32 mouse cellular contexts compared by ENCODE assay signal in the genomic region with DNA sequence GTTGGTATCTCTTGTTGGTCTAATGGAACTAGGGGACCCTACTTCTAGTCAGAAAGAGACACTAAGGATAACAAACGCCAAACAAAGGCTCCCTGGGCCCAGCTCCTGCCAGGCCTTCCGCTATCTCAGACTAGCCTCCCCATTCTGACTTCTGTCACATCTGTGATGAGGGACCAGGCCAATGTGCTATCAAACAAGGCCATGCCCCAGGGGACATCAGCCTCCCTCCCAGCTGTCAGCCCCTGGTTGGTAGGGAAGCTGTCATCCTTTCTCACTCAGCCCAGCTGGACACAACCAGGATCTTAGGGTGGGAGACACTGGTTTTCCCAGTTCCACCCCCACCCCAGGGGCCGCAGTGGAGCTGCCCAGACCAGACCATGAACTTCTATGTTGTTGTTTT. TPM values are rescaled to one million over a fixed set of nuclear protein-coding genes. Genes with fewer than 3 reads are reported as not detected.
A peak's percentile ranks its signal among the peaks of the same experiment; 100 is the strongest.
DNase-seq lines count a peak whose midpoint lies in the region; ATAC-seq and TF ChIP-seq lines count a peak whose summit lies in the region.
"Had no signal": no experiment of that assay in that cellular context is flagged by ENCODE, and none has a peak within 500 bp of the region (broad histone marks: within the 10 kb centered on the region; RNA-seq: fewer than 3 reads in every experiment).

No protein-coding gene starts in this region.

- H3K27me3 ChIP-seq in forebrain, embryonic 10.5 days (ENCODE audit: poor library complexity, severe bottlenecking): peaks cover 58% of the 10 kb centered on the region
- no peaks in the 10 kb centered on the region for H3K27me3 ChIP-seq in forebrain, embryonic 11.5 days (ENCODE audit: control insufficient read depth, insufficient read depth, low read length)
- H3K27me3 ChIP-seq in hindbrain, embryonic 11.5 days (ENCODE audit: control insufficient read depth, insufficient read depth, low read length): no peaks in the 10 kb centered on the region
- no peaks in the 10 kb centered on the region; the same call in 1 of the 2 replicates for H3K27me3 ChIP-seq in hindbrain, embryonic 14.5 days (ENCODE audit: control insufficient read depth, insufficient read depth, low read length)
- H3K27me3 ChIP-seq in midbrain, embryonic 12.5 days: 0 out of 2 replicates have a peak, but pooled peaks cover 9% of the 10 kb centered on the region
- no peaks in the 10 kb centered on the region for H3K27me3 ChIP-seq in midbrain, postnatal 0 days (ENCODE audit: insufficient read depth, low read length)
- no peaks in the 10 kb centered on the region for H3K27me3 ChIP-seq in small intestine, adult 2 months (ENCODE audit: control insufficient read depth, insufficient read depth, low read length)
- H3K27me3 ChIP-seq: Patski had no signal

- no peaks in the 10 kb centered on the region for H3K36me3 ChIP-seq in forebrain, embryonic 10.5 days (replicated peaks)
- H3K36me3 ChIP-seq in forebrain, embryonic 11.5 days (ENCODE audit: control insufficient read depth, insufficient read depth, low read length): no peaks in the 10 kb centered on the region
- no peaks in the 10 kb centered on the region for H3K36me3 ChIP-seq in hindbrain, embryonic 11.5 days (ENCODE audit: control insufficient read depth, insufficient read depth, low read length)
- no peaks in the 10 kb centered on the region for H3K36me3 ChIP-seq in hindbrain, embryonic 14.5 days (replicated peaks; ENCODE audit: control insufficient read depth, insufficient read depth)
- H3K36me3 ChIP-seq in midbrain, embryonic 12.5 days: no peaks in the 10 kb centered on the region
- no peaks in the 10 kb centered on the region for H3K36me3 ChIP-seq in midbrain, postnatal 0 days (ENCODE audit: insufficient read depth, low read length)
- H3K36me3 ChIP-seq in small intestine, adult 2 months (ENCODE audit: control insufficient read depth, insufficient read depth, low read length): no peaks in the 10 kb centered on the region
- H3K36me3 ChIP-seq: embryonic facial prominence, embryonic 10.5 days; G1E; heart, embryonic 10.5 days had no signal

- TF ChIP-seq CTCF in midbrain, postnatal 0 days (IDR thresholded peaks at IDR 0.05): no peak
- TF ChIP-seq CTCF in small intestine, adult 2 months (IDR thresholded peaks at IDR 0.05; ENCODE audit: extremely low read depth, insufficient read length, insufficient replicate concordance, low read depth, low read length): no peak

- no peak for ATAC-seq in forebrain, embryonic 11.5 days (replicated peaks; ENCODE audit: low FRiP score)
- no peak for ATAC-seq in hindbrain, embryonic 11.5 days (ENCODE audit: low FRiP score)
- no peak for ATAC-seq in hindbrain, embryonic 14.5 days (ENCODE audit: low FRiP score)
- ATAC-seq in midbrain, embryonic 12.5 days (ENCODE audit: low FRiP score, low read depth): no peak
- ATAC-seq in midbrain, postnatal 0 days (ENCODE audit: low FRiP score): no peak
- ATAC-seq: forebrain, embryonic 16.5 days; intestine, postnatal 0 days; Patski had no signal

- 0 out of 2 replicates have a peak overlapping the region, but pooled peaks have one; percentile 3 for H3K27ac ChIP-seq in forebrain, embryonic 10.5 days
- no peak overlapping the region for H3K27ac ChIP-seq in forebrain, embryonic 11.5 days (ENCODE audit: low read depth, low read length)
- H3K27ac ChIP-seq in hindbrain, embryonic 11.5 days (ENCODE audit: low read depth, low read length): no peak overlapping the region
- H3K27ac ChIP-seq in hindbrain, embryonic 14.5 days: no peak overlapping the region
- H3K27ac ChIP-seq in midbrain, embryonic 12.5 days (replicated peaks): 0 out of 2 replicates have a peak overlapping the region, but pooled peaks have one; percentile 35
- no peak overlapping the region for H3K27ac ChIP-seq in midbrain, postnatal 0 days (ENCODE audit: low read depth, low read length)
- no peak overlapping the region for H3K27ac ChIP-seq in small intestine, adult 2 months (ENCODE audit: insufficient read depth, low read depth, low read length)
- H3K27ac ChIP-seq: embryonic facial prominence, embryonic 10.5 days; embryonic facial prominence, embryonic 13.5 days; heart, adult 2 months; heart, embryonic 10.5 days had no signal

- WGBS in forebrain, embryonic 10.5 days: 40% methylated on average over 3 of the region's 3 CpGs
- WGBS in forebrain, embryonic 11.5 days: 29% methylated on average over 3 of the region's 3 CpGs
- 27% methylated on average over 3 of the region's 3 CpGs for WGBS in hindbrain, embryonic 11.5 days
- WGBS in hindbrain, embryonic 14.5 days: 32% methylated on average over 3 of the region's 3 CpGs
- WGBS in midbrain, embryonic 12.5 days: 28% methylated on average over 3 of the region's 3 CpGs
- 42% methylated on average over 3 of the region's 3 CpGs for WGBS in midbrain, postnatal 0 days
- 87% methylated on average over 3 of the region's 3 CpGs for WGBS in small intestine, adult 2 months

- no peak overlapping the region for H3K4me3 ChIP-seq in forebrain, embryonic 10.5 days
- H3K4me3 ChIP-seq in forebrain, embryonic 11.5 days (ENCODE audit: low read depth, low read length): no peak overlapping the region
- no peak overlapping the region for H3K4me3 ChIP-seq in hindbrain, embryonic 11.5 days (ENCODE audit: low read depth, low read length)
- no peak overlapping the region for H3K4me3 ChIP-seq in hindbrain, embryonic 14.5 days (replicated peaks; ENCODE audit: low read length)
- no peak overlapping the region for H3K4me3 ChIP-seq in midbrain, embryonic 12.5 days
- no peak overlapping the region for H3K4me3 ChIP-seq in midbrain, postnatal 0 days (ENCODE audit: low read depth, low read length)
- H3K4me3 ChIP-seq in small intestine, adult 2 months (ENCODE audit: low read depth, low read length): no peak overlapping the region
- H3K4me3 ChIP-seq: embryonic facial prominence, embryonic 10.5 days; embryonic facial prominence, embryonic 13.5 days; erythroblast, embryonic 14.5 days; heart, adult 2 months; heart, embryonic 10.5 days had no signal

- H3K9ac ChIP-seq in forebrain, embryonic 11.5 days (ENCODE audit: low read length): no peak overlapping the region
- no peak overlapping the region for H3K9ac ChIP-seq in hindbrain, embryonic 11.5 days (ENCODE audit: low read depth, low read length)
- H3K9ac ChIP-seq in hindbrain, embryonic 14.5 days: no peak overlapping the region
- no peak overlapping the region for H3K9ac ChIP-seq in midbrain, embryonic 12.5 days (replicated peaks)
- no peak overlapping the region for H3K9ac ChIP-seq in midbrain, postnatal 0 days (replicated peaks; ENCODE audit: low read length, poor library complexity, severe bottlenecking)
- H3K9ac ChIP-seq: embryonic facial prominence, embryonic 13.5 days had no signal

- H3K4me2 ChIP-seq in forebrain, embryonic 11.5 days (ENCODE audit: low read depth, low read length, severe bottlenecking): no peak overlapping the region
- H3K4me2 ChIP-seq in hindbrain, embryonic 11.5 days (replicated peaks; ENCODE audit: low read depth, low read length): no peak overlapping the region
- no peak overlapping the region for H3K4me2 ChIP-seq in hindbrain, embryonic 14.5 days (replicated peaks)
- H3K4me2 ChIP-seq in midbrain, embryonic 12.5 days (replicated peaks): no peak overlapping the region
- no peak overlapping the region for H3K4me2 ChIP-seq in midbrain, postnatal 0 days (ENCODE audit: low read depth, low read length, poor library complexity, severe bottlenecking)
- H3K4me2 ChIP-seq: embryonic facial prominence, embryonic 13.5 days had no signal

- no peak for DNase-seq in forebrain, embryonic 10.5 days (ENCODE audit: extremely low spot score, low spot score)
- DNase-seq in forebrain, embryonic 11.5 days (ENCODE audit: low spot score): no peak
- peak; percentile 50 for DNase-seq in hindbrain, embryonic 11.5 days (ENCODE audit: low spot score)
- no peak for DNase-seq in hindbrain, embryonic 14.5 days (ENCODE audit: low spot score)
- no peak for DNase-seq in midbrain, postnatal 0 days (ENCODE audit: low spot score)
- no peak for DNase-seq in urinary bladder, postnatal 25 days (ENCODE audit: low spot score)
- DNase-seq: adrenal gland, postnatal 10 days; adrenal gland, postnatal 36 days; B cell, adult 2 months; cerebellum, adult 18-20 months; cerebellum, adult 9-10 months; cerebellum, postnatal 14 days; gastrocnemius, postnatal 10 days; gastrocnemius, postnatal 36 days; heart, adult 2 months had no signal

- TF ChIP-seq POLR2A in small intestine, adult 2 months (IDR thresholded peaks at IDR 0.05; ENCODE audit: low read depth, low read length): 0 out of 2 replicates have a peak, but pooled peaks have one; percentile 9

- H3K9me3 ChIP-seq in forebrain, embryonic 10.5 days: no peaks in the 10 kb centered on the region
- no peaks in the 10 kb centered on the region for H3K9me3 ChIP-seq in forebrain, embryonic 11.5 days (ENCODE audit: control insufficient read depth, low read length)
- no peaks in the 10 kb centered on the region for H3K9me3 ChIP-seq in hindbrain, embryonic 11.5 days (ENCODE audit: control insufficient read depth, low read length)
- no peaks in the 10 kb centered on the region for H3K9me3 ChIP-seq in hindbrain, embryonic 14.5 days (ENCODE audit: control insufficient read depth, low read length)
- H3K9me3 ChIP-seq in midbrain, embryonic 12.5 days: no peaks in the 10 kb centered on the region
- H3K9me3 ChIP-seq in midbrain, postnatal 0 days (ENCODE audit: low read length): no peaks in the 10 kb centered on the region
- H3K9me3 ChIP-seq: embryonic facial prominence, embryonic 10.5 days; embryonic facial prominence, embryonic 13.5 days; G1E; heart, embryonic 10.5 days had no signal

- peaks cover 68% of the 10 kb centered on the region for H3K4me1 ChIP-seq in forebrain, embryonic 10.5 days
- H3K4me1 ChIP-seq in forebrain, embryonic 11.5 days (replicated peaks; ENCODE audit: control insufficient read depth, insufficient read depth, low read length): 0 out of 2 replicates have a peak, but pooled peaks cover 2% of the 10 kb centered on the region
- peaks cover 2% of the 10 kb centered on the region; the same call in 1 of the 2 replicates for H3K4me1 ChIP-seq in hindbrain, embryonic 11.5 days (replicated peaks; ENCODE audit: control insufficient read depth, insufficient read depth, low read length)
- H3K4me1 ChIP-seq in hindbrain, embryonic 14.5 days (replicated peaks; ENCODE audit: control insufficient read depth, insufficient read depth, low read length): no peaks in the 10 kb centered on the region
- peaks cover 18% of the 10 kb centered on the region for H3K4me1 ChIP-seq in midbrain, embryonic 12.5 days
- no peaks in the 10 kb centered on the region for H3K4me1 ChIP-seq in midbrain, postnatal 0 days (ENCODE audit: insufficient read depth, low read length)
- H3K4me1 ChIP-seq in small intestine, adult 2 months (ENCODE audit: control insufficient read depth, insufficient read depth, insufficient read length, low read length): peaks cover 10% of the 10 kb centered on the region

RNA-seq across cellular contexts. Expression of gene Pef1, which starts 7.2 kb away (rescaled TPM):
- 69.8 and 70.4 TPM in 2 replicates for polyA plus RNA-seq in forebrain, embryonic 10.5 days (2016; fragmentation: Nextera tagmentation; extraction: Ambion mirVana)
- polyA plus RNA-seq in forebrain, embryonic 11.5 days (2014; fragmentation: Nextera tagmentation; extraction: Ambion mirVana): 62.7 and 75.8 TPM in 2 replicates
- 71.4 and 72.4 TPM in 2 replicates for polyA plus RNA-seq in hindbrain, embryonic 11.5 days (2014; fragmentation: Nextera tagmentation; extraction: Ambion mirVana)
- 66.0 and 77.7 TPM in 2 replicates for polyA plus RNA-seq in hindbrain, embryonic 14.5 days (2014; fragmentation: Nextera tagmentation; extraction: Ambion mirVana)
- 65.3 and 68.4 TPM in 2 replicates for polyA plus RNA-seq in midbrain, embryonic 12.5 days (2016; fragmentation: Nextera tagmentation; extraction: Ambion mirVana)
- total RNA-seq in midbrain, postnatal 0 days (2014; rRNA removed): 49.8 and 61.5 TPM in 2 replicates
- 59.5 and 67.3 TPM in 2 replicates for polyA plus RNA-seq in midbrain, postnatal 0 days (2015; fragmentation: Nextera tagmentation; extraction: Ambion mirVana)
- 71.6 and 171 TPM in 2 replicates for polyA plus RNA-seq in small intestine, adult 2 months (2012; rRNA removed)

RNA-seq across cellular contexts. Expression of gene Hcrtr1, which starts 44.0 kb away (rescaled TPM):
- polyA plus RNA-seq in forebrain, embryonic 10.5 days (2016; fragmentation: Nextera tagmentation; extraction: Ambion mirVana): 0.32 and 0.36 TPM in 2 replicates
- 0.27 and 0.28 TPM in 2 replicates for polyA plus RNA-seq in forebrain, embryonic 11.5 days (2014; fragmentation: Nextera tagmentation; extraction: Ambion mirVana)
- 0.46 and 0.59 TPM in 2 replicates for polyA plus RNA-seq in hindbrain, embryonic 11.5 days (2014; fragmentation: Nextera tagmentation; extraction: Ambion mirVana)
- 1.7 and 2.3 TPM in 2 replicates for polyA plus RNA-seq in hindbrain, embryonic 14.5 days (2014; fragmentation: Nextera tagmentation; extraction: Ambion mirVana)
- polyA plus RNA-seq in midbrain, embryonic 12.5 days (2016; fragmentation: Nextera tagmentation; extraction: Ambion mirVana): 0.47 and 0.48 TPM in 2 replicates
- 14.5 and 20.4 TPM in 2 replicates for total RNA-seq in midbrain, postnatal 0 days (2014; rRNA removed)
- 13.9 and 16.7 TPM in 2 replicates for polyA plus RNA-seq in midbrain, postnatal 0 days (2015; fragmentation: Nextera tagmentation; extraction: Ambion mirVana)
- 3.3 and 3.8 TPM in 2 replicates for polyA plus RNA-seq in small intestine, adult 2 months (2012; rRNA removed)
- total RNA-seq: CH12.LX; G1E; gastrocnemius, adult 18-20 months; gastrocnemius, postnatal 10 days; gastrocnemius, postnatal 36 days; granulocyte monocyte progenitor cell, adult 5-6 weeks; heart, adult 2 months; heart, postnatal 25 days; hematopoietic stem cell, adult 5-6 weeks had no signal
- polyA plus RNA-seq: erythroblast, embryonic 14.5 days; G1E; heart, postnatal 0 days; intestine, embryonic 14.5 days had no signal

RNA-seq across cellular contexts. Expression of gene Col16a1, which starts 47.5 kb away (rescaled TPM):
- 2.3 and 2.4 TPM in 2 replicates for polyA plus RNA-seq in forebrain, embryonic 10.5 days (2016; fragmentation: Nextera tagmentation; extraction: Ambion mirVana)
- 5.9 and 6.3 TPM in 2 replicates for polyA plus RNA-seq in forebrain, embryonic 11.5 days (2014; fragmentation: Nextera tagmentation; extraction: Ambion mirVana)
- 5.3 and 9.9 TPM in 2 replicates for polyA plus RNA-seq in hindbrain, embryonic 11.5 days (2014; fragmentation: Nextera tagmentation; extraction: Ambion mirVana)
- 10.1 and 11.1 TPM in 2 replicates for polyA plus RNA-seq in hindbrain, embryonic 14.5 days (2014; fragmentation: Nextera tagmentation; extraction: Ambion mirVana)
- polyA plus RNA-seq in midbrain, embryonic 12.5 days (2016; fragmentation: Nextera tagmentation; extraction: Ambion mirVana): 21.0 and 28.9 TPM in 2 replicates
- 31.1 and 43.9 TPM in 2 replicates for total RNA-seq in midbrain, postnatal 0 days (2014; rRNA removed)
- polyA plus RNA-seq in midbrain, postnatal 0 days (2015; fragmentation: Nextera tagmentation; extraction: Ambion mirVana): 12.5 and 13.8 TPM in 2 replicates
- polyA plus RNA-seq in small intestine, adult 2 months (2012; rRNA removed): 6.9 and 8.2 TPM in 2 replicates
- total RNA-seq: CH12.LX, G1E had no signal
- polyA plus RNA-seq: erythroblast, embryonic 14.5 days; G1E had no signal

Comparison
In these comparisons a context has a peak if more than half of its experiments do, and no peak if none do; other contexts are left out.
1. H3K27ac ChIP-seq: peak in forebrain, embryonic 10.5 days (single experiment) and midbrain, embryonic 12.5 days (single experiment); none in forebrain, embryonic 11.5 days (single experiment), hindbrain, embryonic 11.5 days (single experiment), hindbrain, embryonic 14.5 days (single experiment), midbrain, postnatal 0 days (single experiment) and small intestine, adult 2 months (single experiment).